Mouse (Mus musculus): ENCODE measurements at regions not wholly inside any gene's neighbourhood (a gene's known extent, or its start where the extent isn't known, plus 50 kb on each side); places are given as distances from the start of the nearest gene placed in this dataset.

DNA sequence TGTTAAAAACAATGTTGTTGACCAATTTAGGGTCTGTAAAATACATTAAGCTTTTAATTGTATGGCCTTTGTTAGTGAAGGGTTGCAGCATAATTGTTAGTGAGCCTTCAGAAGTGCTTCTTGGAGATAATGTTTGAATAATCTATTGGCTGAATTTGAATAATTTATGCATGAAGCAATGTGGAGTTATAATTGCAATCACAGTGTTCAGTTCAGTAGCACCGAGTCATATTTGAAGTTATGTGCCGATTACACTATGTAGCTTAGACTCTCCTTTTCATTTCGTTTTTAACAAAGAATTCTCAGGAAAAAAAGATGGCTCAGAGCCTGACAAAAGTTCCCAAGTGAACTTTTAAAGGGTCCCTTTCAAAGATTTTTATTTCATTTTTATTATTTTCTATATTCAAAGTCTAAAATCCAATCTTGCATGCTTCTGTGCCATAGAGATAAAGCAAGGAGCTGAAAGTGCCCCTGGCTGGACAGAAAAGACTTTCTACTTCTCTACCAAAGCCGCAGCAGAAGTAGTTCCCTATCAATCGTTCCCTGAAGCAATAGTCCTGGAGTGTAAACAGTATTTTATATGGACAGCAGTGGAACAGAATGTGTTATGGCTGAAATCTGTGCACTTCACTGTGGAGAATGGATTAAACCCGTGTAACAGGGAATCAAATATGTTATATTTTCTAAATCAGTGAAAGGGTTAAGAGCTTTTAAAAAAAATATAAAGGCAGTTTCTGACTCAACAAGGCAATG, 556.3 kb upstream of the Slc39a10 start:
- Histone ChIP-seq H3K9me3 (no peaks in the 10 kb centered on the region), H3K4me2 (no peak overlapping the region), H3K4me1 (replicated peaks) (peaks cover 4% of the 10 kb centered on the region; the same call in 1 of the 2 replicates), H3K27ac (no peak overlapping the region; the same call in 1 of the 2 replicates), H3K36me3 (no peaks in the 10 kb centered on the region), H3K4me3 (no peak overlapping the region), H3K9ac (no peak overlapping the region), H3K27me3 (no peaks in the 10 kb centered on the region)
- 62% methylated on average over 6 of the region's 6 CpGs for WGBS
- ATAC-seq (ENCODE audit: low FRiP score), result no peak

DNA sequence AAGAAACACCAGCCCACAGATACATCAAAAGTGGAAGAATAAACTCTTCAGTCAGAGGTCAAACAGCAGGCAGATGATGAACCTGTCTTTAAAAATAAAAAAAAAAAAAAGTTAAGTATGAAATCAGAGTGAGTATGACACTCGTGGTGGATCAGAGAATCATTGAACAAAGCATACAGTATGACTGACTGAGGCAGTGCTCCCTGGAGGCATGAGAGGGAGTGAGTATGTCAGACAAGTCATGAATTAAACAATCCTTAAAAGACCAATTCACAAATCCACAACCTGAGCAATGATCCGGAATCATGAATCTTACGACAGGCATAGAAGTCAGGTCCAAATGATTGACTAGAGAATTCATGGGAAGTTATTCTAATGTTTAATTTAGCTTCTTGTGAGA, 555.4 kb upstream of the Slc39a10 start:
- Histone ChIP-seq H3K4me1 (replicated peaks) (peaks cover 4% of the 10 kb centered on the region; the same call in 1 of the 2 replicates), H3K27me3 (no peaks in the 10 kb centered on the region), H3K4me3 (no peak overlapping the region), H3K9ac (no peak overlapping the region), H3K9me3 (no peaks in the 10 kb centered on the region), H3K4me2 (no peak overlapping the region), H3K36me3 (no peaks in the 10 kb centered on the region), H3K27ac (no peak overlapping the region)
- ATAC-seq (ENCODE audit: low FRiP score), result no peak
- WGBS, result 51% methylated on average over 3 of the region's 3 CpGs

DNA sequence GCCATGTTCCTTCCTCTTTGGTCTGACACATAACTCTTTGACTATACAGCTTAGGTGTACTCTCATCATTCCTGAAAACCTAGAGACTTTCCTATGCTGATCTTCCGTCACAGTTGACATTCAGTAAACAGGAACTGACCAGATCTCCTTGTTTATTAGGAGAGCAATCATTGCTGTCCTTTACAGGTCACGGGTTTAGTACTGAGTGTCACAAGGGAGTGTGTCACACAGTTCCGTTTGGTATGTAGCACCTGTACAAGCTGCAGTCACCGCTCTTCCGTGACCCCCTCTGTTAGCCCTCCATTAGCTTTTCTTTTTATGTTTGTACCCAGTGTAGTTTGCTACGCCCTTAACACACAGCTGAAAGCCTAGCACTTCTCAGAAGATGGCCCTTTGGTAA, 553.4 kb upstream of the Slc39a10 start:
- peaks cover 4% of the 10 kb centered on the region; the same call in 1 of the 2 replicates for H3K4me1 ChIP-seq (replicated peaks)
- H3K4me2 ChIP-seq, result no peak overlapping the region
- no peak overlapping the region for H3K27ac ChIP-seq
- no peak overlapping the region for H3K9ac ChIP-seq
- 67% methylated on average over 6 of the region's 6 CpGs for WGBS
- no peak for ATAC-seq (ENCODE audit: low FRiP score)
- H3K27me3 ChIP-seq, result no peaks in the 10 kb centered on the region
- H3K9me3 ChIP-seq, result no peaks in the 10 kb centered on the region
- H3K4me3 ChIP-seq, result no peak overlapping the region
- H3K36me3 ChIP-seq, result no peaks in the 10 kb centered on the region

DNA sequence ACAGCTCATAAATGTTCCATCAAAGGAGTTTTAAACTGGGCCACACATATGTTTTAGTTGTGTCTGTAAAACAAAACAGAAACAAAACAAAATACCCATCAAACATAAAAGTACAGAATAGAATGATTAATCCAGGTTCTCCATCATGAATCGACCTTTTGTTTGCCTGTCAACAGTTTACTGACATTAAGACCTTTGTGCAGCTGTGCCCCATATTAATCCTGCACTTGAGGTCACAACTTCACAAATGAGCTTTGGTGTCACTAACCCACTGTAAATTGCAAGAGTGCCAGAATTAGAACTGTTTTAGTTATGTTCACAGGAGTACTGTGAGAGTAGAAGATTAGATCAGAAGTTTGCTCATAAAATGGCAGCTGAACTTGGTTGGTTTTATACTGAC, 540.2 kb upstream of the Slc39a10 start:
- Histone ChIP-seq H3K36me3 (no peaks in the 10 kb centered on the region), H3K27me3 (no peaks in the 10 kb centered on the region), H3K4me2 (no peak overlapping the region), H3K27ac (no peak overlapping the region), H3K4me1 (replicated peaks) (no peaks in the 10 kb centered on the region), H3K9ac (no peak overlapping the region), H3K4me3 (no peak overlapping the region), H3K9me3 (no peaks in the 10 kb centered on the region)
- no peak for ATAC-seq (ENCODE audit: low FRiP score)
- WGBS, result 83% methylated on average over 1 of the region's 1 CpGs

DNA sequence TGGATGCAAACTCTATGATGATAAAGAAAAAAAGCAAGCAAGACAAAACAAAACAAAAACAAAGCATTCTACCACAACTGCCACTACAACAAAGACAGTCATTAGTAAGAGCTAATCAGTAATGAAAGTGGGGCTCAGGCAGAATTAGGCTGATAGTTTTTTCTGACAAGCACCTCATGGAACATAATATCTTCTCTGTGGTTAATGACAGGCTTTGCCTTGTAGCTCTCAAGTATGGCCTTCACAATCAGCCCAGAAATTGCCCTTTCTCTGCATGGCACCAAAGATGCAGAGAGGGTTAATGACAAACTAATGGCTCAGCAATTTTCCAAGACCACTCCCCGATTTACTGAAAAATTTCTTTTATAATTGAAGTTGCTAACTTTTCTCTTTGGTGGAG, 512.5 kb upstream of the Slc39a10 start:
- H3K9ac ChIP-seq, result no peak overlapping the region
- 74% methylated on average over 1 of the region's 1 CpGs for WGBS
- no peaks in the 10 kb centered on the region for H3K9me3 ChIP-seq
- H3K4me2 ChIP-seq, result no peak overlapping the region
- no peak overlapping the region for H3K27ac ChIP-seq
- no peaks in the 10 kb centered on the region for H3K4me1 ChIP-seq (replicated peaks)
- no peaks in the 10 kb centered on the region for H3K36me3 ChIP-seq
- ATAC-seq (ENCODE audit: low FRiP score), result no peak
- H3K4me3 ChIP-seq, result no peak overlapping the region
- H3K27me3 ChIP-seq, result no peaks in the 10 kb centered on the region

DNA sequence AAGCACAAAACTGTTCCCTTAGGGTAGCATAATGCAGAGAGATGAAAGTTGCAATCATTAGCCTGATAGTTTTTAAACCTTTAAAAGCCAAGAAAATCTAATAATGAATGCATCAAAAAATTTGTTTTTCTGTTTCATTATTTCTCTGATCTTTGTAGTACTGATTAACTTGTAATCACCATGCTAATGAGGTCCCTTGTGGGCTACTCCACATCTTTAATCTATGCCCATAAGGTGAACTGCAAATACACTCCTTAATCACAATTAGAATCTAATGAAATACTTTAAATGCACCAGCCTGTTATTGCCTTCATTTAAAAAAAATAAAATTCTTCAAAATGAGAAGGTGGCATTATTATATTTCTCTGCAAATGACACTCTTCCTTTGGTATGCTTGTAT, 493.9 kb upstream of the Slc39a10 start:
- Histone ChIP-seq H3K36me3 (no peaks in the 10 kb centered on the region), H3K9ac (no peak overlapping the region), H3K4me3 (no peak overlapping the region), H3K4me2 (no peak overlapping the region), H3K27me3 (no peaks in the 10 kb centered on the region), H3K27ac (no peak overlapping the region), H3K9me3 (no peaks in the 10 kb centered on the region), H3K4me1 (replicated peaks) (no peaks in the 10 kb centered on the region)
- ATAC-seq (ENCODE audit: low FRiP score), result peak; percentile 61; the same call in 1 of the 2 replicates

DNA sequence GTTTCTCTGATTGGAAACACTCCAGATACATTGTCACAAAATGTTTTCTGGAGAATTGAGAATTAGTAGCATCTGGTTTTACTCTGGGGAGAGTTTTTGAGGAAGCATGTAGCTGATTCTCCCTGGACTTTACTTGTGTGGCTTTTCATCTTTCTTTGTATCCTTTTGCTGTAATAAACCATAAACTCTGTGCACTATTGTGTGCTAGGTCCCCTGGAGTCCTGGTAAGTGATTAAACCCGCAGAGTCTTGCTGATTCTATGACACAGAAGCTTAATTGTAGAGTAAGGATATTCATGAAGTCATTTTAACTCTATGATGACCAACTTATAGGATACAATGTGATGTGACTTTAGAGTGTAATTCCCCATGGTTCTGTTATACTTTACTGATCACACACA, 486.1 kb upstream of the Slc39a10 start:
- Histone ChIP-seq H3K4me1 (replicated peaks) (no peaks in the 10 kb centered on the region), H3K36me3 (no peaks in the 10 kb centered on the region), H3K9me3 (no peaks in the 10 kb centered on the region), H3K27ac (no peak overlapping the region), H3K4me2 (no peak overlapping the region), H3K4me3 (no peak overlapping the region), H3K9ac (no peak overlapping the region), H3K27me3 (no peaks in the 10 kb centered on the region)
- ATAC-seq (ENCODE audit: low FRiP score), result 0 out of 2 replicates have a peak, but pooled peaks have one; percentile 54
- 23% methylated on average over 1 of the region's 1 CpGs for WGBS

DNA sequence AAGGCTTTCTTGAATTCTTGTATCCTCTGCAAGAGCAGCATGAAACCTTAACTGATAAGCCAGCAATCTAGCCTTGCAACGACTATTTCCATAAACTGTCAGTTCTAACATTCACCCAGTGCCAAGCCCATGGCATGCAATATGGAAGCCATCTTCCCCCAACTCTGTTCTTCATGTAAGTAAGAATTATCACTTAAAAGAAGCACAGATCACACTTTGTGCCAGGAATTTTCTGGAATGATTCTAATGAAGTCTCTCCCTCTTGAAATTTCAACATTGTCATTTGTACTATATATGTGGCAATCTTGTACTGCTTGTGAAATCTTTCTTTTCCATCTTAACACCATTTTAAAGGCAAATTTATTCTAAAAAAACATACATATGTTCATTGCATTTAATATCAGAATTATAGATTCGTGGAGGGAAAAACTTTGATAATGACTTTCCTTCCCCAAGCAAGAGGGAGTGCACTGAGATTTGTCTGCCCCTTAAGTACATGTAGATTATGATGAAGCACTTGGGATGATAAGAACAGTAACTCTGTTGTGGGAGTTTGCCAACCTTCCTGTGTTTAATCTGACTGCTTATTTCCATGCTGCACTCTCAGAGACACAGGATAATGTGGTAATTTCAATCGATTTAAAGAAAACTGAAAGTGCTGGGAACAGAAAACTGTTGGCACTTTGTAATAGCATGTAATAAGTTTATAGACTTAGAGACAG, 447.2 kb upstream of the Slc39a10 start:
- Histone ChIP-seq H3K9me3 (no peaks in the 10 kb centered on the region), H3K27me3 (no peaks in the 10 kb centered on the region), H3K4me2 (no peak overlapping the region), H3K36me3 (no peaks in the 10 kb centered on the region), H3K4me1 (replicated peaks) (no peaks in the 10 kb centered on the region), H3K27ac (no peak overlapping the region), H3K9ac (no peak overlapping the region), H3K4me3 (no peak overlapping the region)
- ATAC-seq (ENCODE audit: low FRiP score), result no peak
- WGBS, result 85% methylated on average over 3 of the region's 3 CpGs

DNA sequence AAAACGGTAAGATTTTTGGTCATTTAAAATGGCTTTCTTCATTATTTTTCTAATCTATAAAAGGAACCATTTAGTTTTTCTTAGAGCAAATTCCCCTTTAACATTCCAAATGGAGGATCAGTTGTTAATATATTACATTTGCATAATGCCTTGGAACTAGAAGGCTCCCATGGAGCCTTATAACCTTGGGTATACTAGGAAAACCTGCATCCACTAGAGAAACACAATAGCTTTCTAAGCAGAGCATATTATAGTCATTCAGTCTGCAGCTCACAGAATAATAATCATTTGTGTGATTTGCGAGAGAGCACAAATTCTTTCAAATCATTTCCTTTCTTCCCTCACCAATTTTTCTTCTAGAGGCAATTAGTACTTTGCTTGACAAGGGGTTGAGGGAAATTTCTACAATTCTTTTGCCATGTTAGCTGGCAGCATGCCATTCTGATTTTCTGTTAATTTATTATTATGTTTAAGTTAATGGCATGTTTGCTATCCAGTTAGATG, 418.0 kb upstream of the Slc39a10 start:
- Histone ChIP-seq H3K4me1 (replicated peaks) (no peaks in the 10 kb centered on the region), H3K27ac (no peak overlapping the region), H3K9ac (no peak overlapping the region), H3K4me3 (no peak overlapping the region), H3K4me2 (no peak overlapping the region), H3K36me3 (no peaks in the 10 kb centered on the region), H3K27me3 (no peaks in the 10 kb centered on the region), H3K9me3 (no peaks in the 10 kb centered on the region)
- ATAC-seq (ENCODE audit: low FRiP score), result no peak
- 66% methylated on average over 2 of the region's 2 CpGs for WGBS

DNA sequence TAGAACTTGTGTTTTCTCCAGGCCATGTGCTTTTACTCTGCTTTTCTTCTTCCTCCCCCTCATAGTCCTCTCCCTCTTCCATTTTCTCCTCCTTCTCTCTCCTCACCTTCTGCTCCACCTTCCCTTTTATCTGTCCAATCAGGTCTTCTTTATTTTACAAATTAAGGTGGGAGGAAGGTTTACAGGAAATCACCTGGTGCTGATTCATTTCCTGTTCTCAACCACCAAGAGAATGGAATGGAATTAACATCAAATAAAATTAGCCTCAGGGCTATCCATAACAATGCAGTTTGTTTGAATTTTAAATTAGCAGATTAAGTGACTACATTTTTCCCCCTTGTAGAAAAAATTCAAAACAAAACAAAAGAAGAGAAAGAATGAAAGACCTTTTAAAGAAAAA, 414.3 kb upstream of the Slc39a10 start:
- H3K27ac ChIP-seq, result no peak overlapping the region
- no peaks in the 10 kb centered on the region for H3K27me3 ChIP-seq
- H3K9ac ChIP-seq, result no peak overlapping the region
- no peak overlapping the region for H3K4me3 ChIP-seq
- ATAC-seq (ENCODE audit: low FRiP score), result no peak
- no peaks in the 10 kb centered on the region for H3K9me3 ChIP-seq
- no peak overlapping the region for H3K4me2 ChIP-seq
- no peaks in the 10 kb centered on the region for H3K36me3 ChIP-seq
- H3K4me1 ChIP-seq (replicated peaks), result no peaks in the 10 kb centered on the region

DNA sequence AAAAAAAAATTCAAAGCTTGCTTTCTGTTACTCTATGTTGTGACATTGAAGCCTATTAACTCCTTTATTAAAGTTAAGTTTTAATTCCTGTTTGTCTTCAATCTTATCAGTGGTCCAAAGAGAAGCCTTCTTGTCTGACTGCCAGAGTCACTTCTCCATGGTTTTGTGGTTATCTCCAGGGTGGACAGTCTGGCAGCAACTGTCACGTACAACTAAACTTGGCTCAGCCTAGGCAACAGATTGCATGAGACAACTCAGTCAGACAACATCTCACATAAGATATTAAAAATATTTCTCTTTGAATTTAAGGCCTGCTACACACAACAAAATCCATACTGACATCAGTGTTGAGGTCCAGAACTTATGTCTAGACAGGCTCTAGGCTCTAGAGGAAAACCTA, 406.7 kb upstream of the Slc39a10 start:
- Histone ChIP-seq H3K36me3 (no peaks in the 10 kb centered on the region), H3K4me2 (no peak overlapping the region), H3K27me3 (no peaks in the 10 kb centered on the region), H3K9me3 (no peaks in the 10 kb centered on the region), H3K27ac (no peak overlapping the region), H3K4me3 (no peak overlapping the region), H3K4me1 (replicated peaks) (no peaks in the 10 kb centered on the region), H3K9ac (no peak overlapping the region)
- 95% methylated on average over 1 of the region's 1 CpGs for WGBS
- ATAC-seq (ENCODE audit: low FRiP score), result no peak

DNA sequence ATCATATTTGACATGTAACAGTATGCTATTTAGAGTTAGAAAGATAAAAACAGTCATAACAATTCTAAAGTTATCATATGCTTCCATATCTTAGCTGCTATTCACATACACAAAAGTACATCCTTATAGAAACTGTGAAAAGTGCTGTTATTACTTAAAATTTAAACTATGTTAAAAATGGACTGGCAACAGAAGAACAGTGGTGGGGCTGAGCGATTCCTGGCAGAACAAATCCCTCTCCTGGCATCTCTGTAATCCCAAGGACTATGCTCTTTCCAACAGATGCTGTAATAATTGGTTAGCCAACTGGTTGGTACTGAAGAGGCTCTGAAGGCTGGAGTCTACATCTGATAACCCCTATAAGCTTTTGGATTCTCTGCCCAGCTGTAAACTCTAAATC, 393.0 kb upstream of the Slc39a10 start:
- Histone ChIP-seq H3K9ac (no peak overlapping the region), H3K36me3 (no peaks in the 10 kb centered on the region), H3K27me3 (no peaks in the 10 kb centered on the region), H3K4me2 (no peak overlapping the region), H3K4me3 (no peak overlapping the region), H3K9me3 (no peaks in the 10 kb centered on the region), H3K4me1 (replicated peaks) (no peaks in the 10 kb centered on the region), H3K27ac (no peak overlapping the region)
- no peak for ATAC-seq (ENCODE audit: low FRiP score)
- 96% methylated on average over 1 of the region's 1 CpGs for WGBS
